Mouse (Mus musculus): ENCODE measurements around the gene Mob3b.

Mob3b gene

DNA sequence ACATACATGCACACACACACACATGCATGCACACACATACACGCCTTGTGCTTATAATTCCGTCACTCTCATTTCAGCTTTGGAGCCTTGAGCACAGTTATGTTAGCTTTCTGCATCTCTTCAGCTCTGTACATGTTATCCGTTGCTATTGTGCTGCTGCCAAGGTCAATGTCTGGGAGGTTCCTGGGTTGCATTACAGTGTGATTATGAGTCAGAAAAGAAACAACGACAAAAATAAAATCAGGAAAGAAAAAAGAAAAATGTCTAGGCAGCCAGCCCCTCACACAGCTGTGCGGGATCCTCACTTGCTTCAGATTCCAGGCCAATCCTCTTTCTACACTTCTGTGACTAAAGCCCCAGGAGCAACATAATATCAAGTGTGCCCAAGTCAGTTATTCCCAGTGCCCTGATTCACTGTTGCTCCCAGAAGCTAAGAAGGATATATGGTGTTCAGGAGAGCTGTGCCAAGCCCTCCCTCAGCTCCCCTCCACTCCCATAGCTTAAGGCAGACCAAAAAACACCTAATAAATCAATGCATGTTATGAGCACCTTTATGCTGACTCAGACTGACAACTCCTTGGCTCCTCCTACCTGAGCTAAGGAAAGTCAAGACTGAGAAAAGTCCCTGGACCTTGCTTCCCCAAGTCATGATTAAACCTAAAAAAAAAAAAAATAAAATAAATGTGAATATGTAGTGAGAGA, 152.1 kb downstream of the Mob3b start:
- DNase-seq (ENCODE audit: inconsistent ontology term): peak; percentile 56

DNA sequence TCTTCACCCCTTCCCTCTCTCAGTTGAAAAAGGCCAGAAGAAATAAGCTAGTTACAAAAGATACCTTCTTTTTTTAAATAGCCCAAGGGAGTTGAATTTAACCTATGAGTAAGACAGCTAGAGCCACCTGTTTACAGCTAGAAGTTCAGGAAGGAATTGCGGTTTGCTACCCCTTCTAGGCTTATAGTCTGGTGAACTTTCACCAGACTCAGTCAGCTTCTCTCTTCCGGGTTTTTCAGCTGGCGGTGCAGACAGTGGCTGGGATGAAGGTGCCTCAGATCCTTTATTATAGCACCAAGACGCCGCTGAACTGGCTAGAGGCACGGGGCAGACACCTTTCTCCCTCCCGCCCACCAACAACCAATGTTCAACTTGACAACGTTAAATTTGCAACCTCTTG, 152.8 kb downstream of the Mob3b start:
- DNase-seq (ENCODE audit: inconsistent ontology term): no peak

DNA sequence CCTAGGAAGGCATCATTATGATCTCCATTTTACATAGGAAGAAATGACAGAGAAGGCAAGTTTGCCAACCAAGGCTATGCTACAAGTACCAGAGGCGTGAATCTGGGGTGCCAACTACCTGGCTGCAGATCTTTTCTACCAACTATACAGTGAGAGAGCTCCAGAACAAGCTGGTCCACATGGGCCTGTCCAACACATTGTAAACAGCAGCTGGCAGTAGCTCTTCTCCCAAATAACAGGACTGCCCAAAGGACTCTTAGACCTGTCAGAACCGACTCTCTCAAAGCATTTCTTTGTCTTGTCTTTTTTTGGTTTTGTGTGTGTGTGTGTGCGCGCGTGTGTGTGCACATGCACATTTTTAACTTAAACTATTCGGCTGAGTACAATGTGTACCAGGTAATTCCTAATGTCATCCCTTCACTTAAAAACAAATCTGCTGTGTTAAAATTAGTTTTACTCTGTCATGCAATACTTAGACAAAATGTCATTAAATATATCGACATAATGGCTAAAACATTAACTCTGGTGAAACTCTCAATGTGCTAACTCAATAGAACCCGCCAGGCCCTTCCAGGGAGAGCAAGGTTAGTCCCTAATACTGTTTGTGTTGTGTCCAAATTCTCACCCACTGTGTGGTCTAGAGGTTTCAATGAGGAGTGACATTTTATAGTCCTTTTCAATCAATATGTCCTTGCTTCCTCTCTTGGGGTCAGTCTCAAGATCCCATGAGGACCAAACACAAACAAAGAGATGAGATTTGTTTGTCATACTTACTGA, 153.5 kb downstream of the Mob3b start:
- DNase-seq (ENCODE audit: inconsistent ontology term): no peak

DNA sequence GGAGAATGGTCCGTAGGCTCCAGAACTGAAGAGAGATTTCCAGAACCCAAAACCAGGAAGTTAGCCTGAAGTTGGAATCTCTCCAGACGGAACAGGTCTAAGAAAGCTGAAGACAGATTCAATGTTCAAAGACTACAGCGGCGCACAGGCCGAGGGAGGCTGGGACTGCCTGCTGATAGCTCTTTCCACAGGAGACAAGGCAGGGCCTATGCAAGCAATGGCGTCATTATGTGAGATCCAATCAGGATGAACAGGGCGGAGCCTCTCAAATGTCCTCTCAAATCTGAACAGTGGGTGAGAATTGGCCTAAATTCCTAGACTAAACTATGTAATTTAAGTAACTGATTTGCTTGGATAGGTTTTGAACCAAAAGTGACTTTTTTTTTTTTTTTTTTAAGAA, 160.7 kb downstream of the Mob3b start:
- DNase-seq (ENCODE audit: inconsistent ontology term): no peak

DNA sequence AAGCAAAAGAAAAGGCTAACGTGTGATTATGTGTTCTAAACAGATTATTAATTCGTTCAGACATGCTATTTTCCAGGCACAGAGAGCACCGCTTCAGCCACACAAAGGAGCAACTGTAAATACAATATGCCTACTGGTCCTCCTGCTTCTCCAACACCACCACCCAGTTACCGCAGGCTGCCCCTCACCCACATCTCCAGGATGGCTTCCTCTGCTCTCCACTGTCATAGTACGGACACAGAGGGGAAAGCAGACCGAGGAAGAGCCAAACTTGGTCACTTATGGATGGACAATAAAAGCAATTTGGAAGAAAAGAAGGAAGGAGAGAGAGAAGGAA, 163.7 kb downstream of the Mob3b start:
- no peak for DNase-seq (ENCODE audit: inconsistent ontology term)

DNA sequence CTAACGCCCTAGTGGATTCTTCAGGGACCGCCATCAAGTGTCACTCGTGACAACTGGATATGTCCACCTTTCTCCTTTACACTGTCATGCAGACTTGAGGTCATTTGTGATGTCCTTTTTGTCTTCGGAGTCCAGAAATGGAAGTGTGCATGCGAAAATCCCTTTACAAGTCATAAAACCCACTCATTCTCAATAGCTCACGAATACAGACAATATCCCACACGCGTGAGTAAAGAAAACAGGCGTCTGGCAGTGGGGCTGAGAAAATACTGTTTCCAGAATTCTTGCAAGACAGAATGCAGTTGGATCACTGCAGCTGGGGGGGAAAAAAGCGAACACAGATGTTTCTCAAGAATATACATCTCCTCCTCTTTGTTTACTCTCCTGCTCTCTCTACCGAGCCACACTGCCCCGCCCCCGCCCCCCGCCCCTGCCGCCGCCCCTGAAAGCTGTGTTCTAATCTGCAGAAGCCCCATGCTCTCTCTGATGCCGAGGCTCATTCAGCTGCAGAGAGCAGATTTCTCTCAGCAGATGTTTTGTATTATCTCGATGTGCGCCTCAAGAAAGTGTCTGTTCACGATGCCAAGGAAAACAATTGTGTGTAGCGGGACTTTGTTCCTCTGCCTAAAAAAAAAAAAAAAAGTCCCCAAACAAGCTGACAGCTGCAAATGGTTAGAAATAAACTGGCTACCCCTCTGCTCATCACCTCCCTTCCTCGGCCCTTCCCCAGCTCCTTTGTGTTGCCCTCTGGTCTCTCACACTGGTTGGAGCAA, 164.2 kb downstream of the Mob3b start:
- peak; percentile 66 for DNase-seq (ENCODE audit: inconsistent ontology term)

DNA sequence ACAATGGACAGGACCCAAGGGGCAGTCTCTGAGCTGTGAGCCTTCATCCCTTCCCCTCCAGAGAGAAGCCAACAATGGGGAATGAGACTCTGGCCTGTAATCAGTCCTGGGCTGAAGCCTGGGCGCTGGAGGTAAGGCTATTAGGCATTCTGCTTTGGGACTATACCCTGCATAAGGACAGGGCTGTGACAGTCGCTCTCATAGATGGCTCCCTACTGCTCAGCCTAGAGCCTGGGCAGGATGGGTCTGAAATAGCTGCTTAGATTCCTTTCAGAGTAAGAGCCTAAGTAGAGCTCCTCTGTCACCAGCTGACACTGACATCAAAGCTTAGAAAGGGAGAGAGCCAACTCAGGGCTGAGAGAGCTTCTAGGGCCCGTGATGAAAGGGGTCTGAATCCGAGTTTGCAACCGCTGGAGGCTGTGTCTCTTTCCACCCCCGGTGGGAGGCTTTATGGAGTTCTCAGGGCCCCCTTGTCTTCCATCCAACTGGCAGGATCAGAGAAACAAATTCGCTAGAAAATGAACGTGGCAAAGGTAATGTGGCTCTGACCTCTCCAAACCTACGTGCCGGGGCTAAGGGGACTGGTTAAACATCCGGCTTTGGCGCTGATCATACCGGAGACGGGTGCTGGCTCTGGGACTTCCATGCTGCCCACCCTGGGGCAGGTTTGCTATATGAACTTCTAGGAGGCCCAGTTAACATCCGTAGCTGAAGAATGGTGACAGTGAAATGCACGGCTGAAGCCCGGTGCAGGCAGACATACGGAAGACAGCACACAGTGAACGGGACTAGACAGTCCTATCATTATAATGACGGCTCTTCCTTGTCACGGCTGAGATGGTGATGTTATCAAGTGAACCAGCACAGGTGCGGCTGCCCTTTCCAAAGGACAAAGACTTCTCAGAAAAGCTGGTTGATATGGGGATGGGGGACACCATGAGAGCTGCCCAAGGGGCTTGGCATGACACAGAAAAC, 165.1 kb downstream of the Mob3b start:
- DNase-seq (ENCODE audit: inconsistent ontology term): peak; percentile 36

DNA sequence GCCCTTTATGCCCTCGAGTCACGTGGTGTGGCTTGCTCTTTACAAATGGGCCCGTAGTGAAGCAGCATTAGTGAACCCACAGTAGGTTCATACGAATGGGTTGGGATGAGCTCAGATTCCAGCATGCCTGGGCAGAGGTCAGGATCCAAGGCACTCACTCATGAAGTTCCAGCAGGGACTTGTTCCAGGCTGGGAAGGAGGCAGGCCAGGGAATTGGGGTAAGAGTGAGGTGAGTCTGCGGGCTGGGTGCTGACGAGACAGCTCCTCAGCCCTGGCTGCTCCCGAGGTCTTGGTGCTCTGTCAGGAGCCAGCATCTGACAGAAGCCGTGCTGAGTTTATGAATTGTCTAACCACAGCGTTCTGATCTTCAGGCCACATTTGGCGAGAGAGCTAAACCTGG, 166.2 kb downstream of the Mob3b start:
- DNase-seq (ENCODE audit: inconsistent ontology term): peak; percentile 84

DNA sequence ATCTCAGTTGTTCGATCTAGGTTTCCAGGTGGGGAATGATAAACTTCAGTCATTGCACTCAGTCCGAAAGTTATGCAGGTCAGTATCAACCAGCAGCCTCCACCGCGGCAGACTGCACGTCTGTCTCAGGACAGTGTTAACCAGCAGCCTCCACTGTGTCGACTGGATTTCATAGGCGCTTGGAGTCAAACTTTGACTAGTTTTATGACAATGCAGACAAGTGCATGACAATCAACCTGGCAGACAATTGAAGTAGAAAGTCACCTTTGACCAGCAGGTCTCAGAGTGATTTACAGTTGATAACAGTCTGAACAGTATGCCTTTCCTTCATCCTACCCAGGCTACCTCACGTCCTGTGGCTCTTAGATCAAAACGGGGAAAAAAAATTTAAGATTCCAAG, 166.6 kb downstream of the Mob3b start:
- no peak for DNase-seq (ENCODE audit: inconsistent ontology term)

DNA sequence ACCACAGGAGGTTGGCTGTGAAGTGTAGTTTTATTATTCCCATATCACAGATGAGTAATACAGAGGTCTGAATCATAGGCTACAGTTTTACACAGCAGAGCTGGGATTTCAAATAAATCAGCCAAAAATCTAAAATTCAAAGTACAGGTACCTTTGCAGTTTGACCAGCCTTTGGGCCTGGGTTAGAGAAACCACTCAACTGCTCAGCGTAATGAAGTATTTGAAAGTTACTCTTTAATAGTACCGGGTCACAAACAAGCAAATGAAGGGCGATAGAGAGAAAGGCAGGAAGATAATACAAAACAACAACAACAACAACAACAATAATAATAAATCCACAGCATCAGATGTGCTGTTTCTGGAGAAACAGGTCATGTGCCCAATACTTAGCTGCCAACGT, 169.7 kb downstream of the Mob3b start:
- no peak for DNase-seq (ENCODE audit: inconsistent ontology term)

DNA sequence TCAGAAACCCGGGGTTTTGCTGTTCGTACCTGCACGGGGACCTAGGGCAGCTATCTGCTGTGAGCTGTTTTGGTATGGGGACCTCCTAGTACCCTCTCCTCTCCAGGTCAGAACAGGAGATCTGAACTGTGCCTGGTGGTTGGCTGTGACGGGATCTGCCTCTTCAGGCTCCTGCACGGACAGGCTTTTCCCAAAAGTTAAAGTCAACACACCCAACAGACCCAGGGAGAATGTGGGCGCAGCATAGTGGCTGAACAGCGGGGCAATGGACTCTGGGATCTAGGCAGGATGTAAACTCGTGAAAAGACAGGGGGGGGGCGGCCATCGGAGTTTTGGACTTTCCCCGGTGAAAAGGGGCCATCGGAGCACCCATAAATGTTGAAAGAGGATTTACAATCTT, 170.2 kb downstream of the Mob3b start:
- no peak for DNase-seq (ENCODE audit: inconsistent ontology term)

DNA sequence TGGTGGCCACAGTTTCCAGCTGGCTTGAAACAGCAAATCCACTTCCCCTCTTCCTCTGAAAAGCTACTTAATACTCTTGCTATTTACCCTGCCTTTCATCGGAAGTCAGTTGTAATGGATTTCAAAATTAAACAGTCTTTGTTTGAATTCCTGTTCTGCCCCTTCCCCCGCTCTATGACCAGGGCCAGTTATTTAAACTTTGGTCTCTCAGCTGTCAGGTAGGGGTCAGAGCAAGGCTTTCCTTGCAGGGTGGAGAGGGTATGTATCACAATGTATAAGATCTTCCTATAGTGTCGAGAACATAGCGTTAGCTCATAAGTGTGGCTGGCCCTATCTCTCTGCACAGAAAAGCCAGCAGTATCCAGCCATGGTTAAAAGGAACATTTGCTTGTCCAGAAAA, 170.6 kb downstream of the Mob3b start:
- no peak for DNase-seq (ENCODE audit: inconsistent ontology term)

DNA sequence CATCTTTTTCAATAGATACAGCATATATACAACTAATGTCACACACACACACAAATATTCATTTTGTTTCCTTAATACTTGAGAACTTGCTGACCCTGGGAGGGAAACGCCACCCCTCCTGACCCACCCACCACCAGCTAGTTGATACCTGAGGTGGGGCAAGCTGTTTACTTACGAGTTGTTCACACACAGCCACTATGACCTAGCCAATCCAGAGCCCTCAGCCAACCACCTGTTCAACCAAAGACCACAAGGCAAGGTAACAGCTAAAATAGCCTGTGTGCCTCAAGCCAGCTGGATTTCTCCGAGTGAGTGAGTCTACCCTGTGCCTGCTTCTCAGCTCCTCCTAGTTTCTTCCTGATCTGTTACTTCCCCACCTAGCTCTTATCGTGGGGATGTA, 172.9 kb downstream of the Mob3b start:
- no peak for DNase-seq (ENCODE audit: inconsistent ontology term)

DNA sequence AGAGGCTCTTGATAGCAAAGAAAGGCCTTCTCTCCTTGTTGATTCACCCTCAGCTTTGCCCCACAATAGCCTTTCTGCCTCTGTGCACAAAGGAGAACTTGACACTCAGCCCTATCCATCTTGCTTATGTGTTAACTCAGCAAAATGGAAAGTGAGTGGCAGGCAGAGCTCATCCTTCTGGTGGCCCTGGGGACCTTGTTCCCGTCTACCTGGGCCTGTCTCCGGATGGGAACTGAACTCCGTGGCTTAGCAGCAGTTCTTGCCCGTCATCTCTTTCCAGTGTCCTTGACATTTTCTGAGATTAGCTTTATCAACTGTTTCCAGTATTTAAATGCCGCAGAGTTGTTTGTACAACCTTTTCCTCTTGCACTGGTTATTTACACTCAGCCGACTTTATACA, 173.8 kb downstream of the Mob3b start:
- no peak for DNase-seq (ENCODE audit: inconsistent ontology term)

DNA sequence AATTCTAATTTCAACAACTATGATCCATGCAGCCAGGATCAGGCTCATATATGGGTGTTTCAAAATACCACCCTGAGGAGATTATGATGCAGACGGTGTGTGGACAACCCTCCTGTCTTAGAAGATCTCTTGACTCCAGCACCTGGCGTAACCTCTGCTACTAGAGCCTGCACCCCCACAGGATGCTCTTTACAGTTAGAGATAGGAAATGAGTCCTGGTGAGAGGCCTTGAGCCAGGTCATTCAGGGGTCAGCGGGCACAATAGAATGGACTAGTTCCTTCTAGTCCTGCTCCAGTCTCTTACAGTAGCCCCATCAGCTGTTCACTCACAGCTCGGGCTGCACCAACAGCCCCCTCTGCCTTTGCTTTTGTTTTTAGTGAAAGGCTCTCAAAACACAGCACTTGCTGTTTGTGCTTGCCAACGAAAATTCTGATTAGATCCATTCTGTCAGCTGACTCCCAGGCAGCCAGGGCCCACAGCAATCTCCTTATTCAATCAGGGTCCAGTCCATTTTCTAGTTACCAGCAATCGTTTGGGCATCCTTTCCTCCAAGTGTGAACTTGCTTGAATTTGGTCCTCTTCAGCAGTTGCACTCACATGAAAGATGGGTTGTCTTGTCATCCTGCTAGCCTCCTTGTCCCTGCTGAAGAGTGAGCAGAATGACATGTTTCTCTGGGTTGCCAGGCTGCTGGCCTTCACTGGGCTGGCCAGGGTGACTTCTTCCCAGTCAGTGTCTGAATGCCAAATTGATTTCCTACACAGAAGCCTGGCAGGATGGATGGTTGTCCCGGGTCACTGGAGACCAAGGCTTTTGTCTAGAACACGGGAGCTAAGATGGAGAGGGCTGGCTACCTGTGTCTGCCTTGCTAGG, 175.7 kb downstream of the Mob3b start:
- DNase-seq (ENCODE audit: inconsistent ontology term): peak; percentile 75

DNA sequence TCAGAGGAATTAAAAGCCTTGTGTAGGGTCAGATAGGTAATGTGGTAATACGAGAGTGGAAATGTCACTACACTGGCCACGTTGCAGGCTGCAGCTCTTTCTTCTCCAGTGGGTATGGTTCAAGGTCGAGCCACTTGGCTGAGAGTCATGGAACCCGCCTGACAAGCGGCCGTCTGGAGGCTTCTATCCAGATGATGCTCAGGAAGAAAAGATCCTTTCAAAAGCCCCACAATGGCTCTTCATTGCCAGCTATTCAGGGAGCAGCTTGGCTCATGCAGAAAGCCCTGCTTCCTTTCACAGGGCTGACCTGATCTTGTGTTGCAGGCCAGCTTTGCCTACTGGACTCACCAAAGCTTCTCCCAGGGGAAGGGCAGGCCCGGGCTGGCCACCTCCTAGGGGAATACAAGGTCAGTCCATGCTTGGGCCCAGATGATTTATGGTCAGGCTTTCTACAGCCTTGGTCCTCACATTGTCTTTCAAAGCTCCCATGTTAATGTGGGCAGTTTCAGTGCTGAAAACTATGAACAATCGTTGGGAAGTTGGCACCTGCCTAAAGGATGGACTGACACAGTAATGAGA, 176.7 kb downstream of the Mob3b start:
- peak; percentile 88 for DNase-seq (ENCODE audit: inconsistent ontology term)

DNA sequence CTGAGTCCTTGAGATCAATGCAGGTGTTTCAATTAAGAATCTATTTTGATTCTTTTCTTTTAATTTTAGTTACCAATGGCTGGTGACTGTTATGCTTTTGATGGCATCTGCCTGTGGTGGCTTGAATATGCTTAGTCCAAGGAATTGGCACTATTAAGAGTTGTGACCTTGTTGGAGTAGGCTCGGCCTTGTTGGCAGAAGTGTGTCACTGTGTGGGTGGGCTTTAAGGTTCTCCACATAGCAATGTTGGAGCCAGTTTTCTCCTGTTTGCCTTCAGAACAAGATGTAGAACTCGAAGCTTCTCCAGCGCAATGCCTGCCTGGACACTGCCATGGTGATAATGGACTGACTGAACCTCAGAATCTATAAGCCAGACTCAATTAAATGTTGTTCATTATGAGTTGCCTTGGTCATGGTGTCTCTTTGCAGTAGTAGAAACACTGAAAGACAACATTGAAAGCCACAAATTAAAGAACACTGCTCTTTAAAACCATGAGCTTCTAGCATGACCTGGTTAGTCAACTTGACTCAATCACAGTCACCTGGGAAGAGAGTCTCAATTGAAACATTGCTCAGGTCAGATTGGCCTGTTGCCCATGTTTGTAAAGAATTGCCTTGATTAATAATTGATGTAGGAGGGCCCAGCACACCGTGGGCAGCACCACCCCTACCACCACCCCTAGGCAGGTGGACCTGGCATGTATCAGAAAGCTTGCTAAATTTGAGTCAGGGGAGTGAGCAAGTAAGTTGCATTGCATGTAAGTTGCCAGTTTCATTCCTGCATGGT, 180.2 kb downstream of the Mob3b start:
- no peak for DNase-seq (ENCODE audit: inconsistent ontology term)

DNA sequence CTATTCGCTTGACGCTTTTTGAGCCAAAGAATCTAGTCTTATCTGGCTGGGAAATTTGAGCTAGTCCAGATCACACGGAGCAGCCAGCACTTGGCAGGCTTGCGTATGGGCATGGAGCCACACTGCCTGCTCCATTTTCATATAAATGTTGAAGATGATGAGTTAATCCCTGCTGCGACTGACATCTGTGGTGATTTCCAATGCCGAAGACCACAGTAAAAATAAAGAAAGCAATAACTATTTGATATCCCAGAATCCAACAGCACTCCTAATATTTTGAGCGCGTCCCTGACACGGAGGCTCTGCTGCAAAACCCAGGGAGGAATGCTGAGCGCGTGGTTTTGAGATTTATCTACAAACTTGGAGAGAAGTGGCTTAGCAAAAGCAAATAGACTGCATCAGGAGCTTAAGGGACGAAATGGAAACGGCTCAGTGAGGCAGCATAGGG, 180.9 kb downstream of the Mob3b start:
- peak; percentile 60 for DNase-seq (ENCODE audit: inconsistent ontology term)

DNA sequence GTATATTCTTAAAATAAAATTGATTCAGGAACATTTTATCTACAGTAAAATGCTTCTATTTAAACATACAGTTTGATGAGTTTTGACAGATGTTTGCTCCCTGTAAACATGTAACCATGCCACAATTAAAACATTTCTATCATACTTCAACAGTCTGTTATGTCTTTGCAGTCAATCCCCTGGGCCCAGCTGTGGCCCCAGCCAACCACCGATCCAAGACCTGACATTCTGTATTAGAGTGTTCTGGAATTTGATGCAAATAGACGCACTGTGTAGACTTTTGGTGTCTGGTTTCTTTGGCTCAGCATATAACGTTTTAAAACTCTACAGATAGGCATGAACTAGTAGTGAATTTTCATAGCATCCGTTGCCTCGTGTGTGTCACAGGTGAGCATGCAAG, 182.5 kb downstream of the Mob3b start:
- no peak for DNase-seq (ENCODE audit: inconsistent ontology term)

Data from Muller cell, postnatal 12 days (primary cell).